Mouse (Mus musculus): ENCODE results near the gene Dip2c. TPM values are rescaled to one million over a fixed set of nuclear protein-coding genes. Genes with fewer than 3 reads are reported as not detected.

The Dip2c gene
- polyA plus RNA-seq, 1 experiment, result 1.2 TPM

GRCm38 (mm10) chr13:9648716-9649115, 372.4 kb downstream of the Dip2c start:
- WGBS, result 87% methylated on average over 13 of the region's 13 CpGs
- no peaks in the 10 kb centered on the region for H3K4me1 ChIP-seq (ENCODE audit: control insufficient read depth, insufficient read depth, low read length)
- H3K4me3 ChIP-seq (replicated peaks; ENCODE audit: control insufficient read depth, low read depth, low read length), result no peak overlapping the region
- TF ChIP-seq CTCF (IDR thresholded peaks at IDR 0.05; ENCODE audit: control insufficient read depth, insufficient read depth, low read length) (no peak), POLR2A (IDR thresholded peaks at IDR 0.05; ENCODE audit: borderline replicate concordance, control insufficient read depth, low read depth, low read length) (no peak)
- H3K27ac ChIP-seq (ENCODE audit: control insufficient read depth, insufficient read depth, low read depth, low read length, poor library complexity), result no peak overlapping the region

GRCm38 (mm10) chr13:9649894-9650293, 373.6 kb downstream of the Dip2c start:
- 85% methylated on average over 1 of the region's 1 CpGs for WGBS
- H3K27ac ChIP-seq (ENCODE audit: control insufficient read depth, insufficient read depth, low read depth, low read length, poor library complexity), result no peak overlapping the region
- no peak for TF ChIP-seq POLR2A (IDR thresholded peaks at IDR 0.05; ENCODE audit: borderline replicate concordance, control insufficient read depth, low read depth, low read length)
- TF ChIP-seq CTCF (IDR thresholded peaks at IDR 0.05; ENCODE audit: control insufficient read depth, insufficient read depth, low read length), result no peak
- no peak overlapping the region for H3K4me3 ChIP-seq (replicated peaks; ENCODE audit: control insufficient read depth, low read depth, low read length)
- no peaks in the 10 kb centered on the region for H3K4me1 ChIP-seq (ENCODE audit: control insufficient read depth, insufficient read depth, low read length)

GRCm38 (mm10) chr13:9650580-9650979, 374.3 kb downstream of the Dip2c start:
- no peak overlapping the region for H3K4me3 ChIP-seq (replicated peaks; ENCODE audit: control insufficient read depth, low read depth, low read length)
- no peaks in the 10 kb centered on the region for H3K4me1 ChIP-seq (ENCODE audit: control insufficient read depth, insufficient read depth, low read length)
- no peak overlapping the region for H3K27ac ChIP-seq (ENCODE audit: control insufficient read depth, insufficient read depth, low read depth, low read length, poor library complexity)
- TF ChIP-seq CTCF (IDR thresholded peaks at IDR 0.05; ENCODE audit: control insufficient read depth, insufficient read depth, low read length), result no peak
- TF ChIP-seq POLR2A (IDR thresholded peaks at IDR 0.05; ENCODE audit: borderline replicate concordance, control insufficient read depth, low read depth, low read length), result no peak

GRCm38 (mm10) chr13:9653018-9653417, 376.7 kb downstream of the Dip2c start:
- Histone ChIP-seq H3K4me3 (replicated peaks; ENCODE audit: control insufficient read depth, low read depth, low read length) (no peak overlapping the region), H3K27ac (ENCODE audit: control insufficient read depth, insufficient read depth, low read depth, low read length, poor library complexity) (no peak overlapping the region), H3K4me1 (ENCODE audit: control insufficient read depth, insufficient read depth, low read length) (no peaks in the 10 kb centered on the region)
- 68% methylated on average over 3 of the region's 3 CpGs for WGBS
- TF ChIP-seq POLR2A (IDR thresholded peaks at IDR 0.05; ENCODE audit: borderline replicate concordance, control insufficient read depth, low read depth, low read length), result no peak
- TF ChIP-seq CTCF (IDR thresholded peaks at IDR 0.05; ENCODE audit: control insufficient read depth, insufficient read depth, low read length), result no peak

GRCm38 (mm10) chr13:9656613-9657012, 380.3 kb downstream of the Dip2c start:
- TF ChIP-seq CTCF (IDR thresholded peaks at IDR 0.05; ENCODE audit: control insufficient read depth, insufficient read depth, low read length), result no peak
- TF ChIP-seq POLR2A (IDR thresholded peaks at IDR 0.05; ENCODE audit: borderline replicate concordance, control insufficient read depth, low read depth, low read length), result no peak
- H3K4me3 ChIP-seq (replicated peaks; ENCODE audit: control insufficient read depth, low read depth, low read length), result no peak overlapping the region
- H3K27ac ChIP-seq (ENCODE audit: control insufficient read depth, insufficient read depth, low read depth, low read length, poor library complexity), result no peak overlapping the region
- 85% methylated on average over 6 of the region's 6 CpGs for WGBS
- no peaks in the 10 kb centered on the region for H3K4me1 ChIP-seq (ENCODE audit: control insufficient read depth, insufficient read depth, low read length)

- 79% methylated on average over 1 of the region's 1 CpGs for WGBS
- no peak overlapping the region for H3K27ac ChIP-seq (ENCODE audit: control insufficient read depth, insufficient read depth, low read depth, low read length, poor library complexity)
- no peaks in the 10 kb centered on the region for H3K4me1 ChIP-seq (ENCODE audit: control insufficient read depth, insufficient read depth, low read length)
- H3K4me3 ChIP-seq (replicated peaks; ENCODE audit: control insufficient read depth, low read depth, low read length), result no peak overlapping the region
- no peak for TF ChIP-seq POLR2A (IDR thresholded peaks at IDR 0.05; ENCODE audit: borderline replicate concordance, control insufficient read depth, low read depth, low read length)
- no peak for TF ChIP-seq CTCF (IDR thresholded peaks at IDR 0.05; ENCODE audit: control insufficient read depth, insufficient read depth, low read length)
Observed at GRCm38 (mm10) chr13:9660711-9661110, 384.4 kb downstream of the Dip2c start.

GRCm38 (mm10) chr13:9663593-9663992, 387.3 kb downstream of the Dip2c start:
- H3K27ac ChIP-seq (ENCODE audit: control insufficient read depth, insufficient read depth, low read depth, low read length, poor library complexity), result no peak overlapping the region
- H3K4me1 ChIP-seq (ENCODE audit: control insufficient read depth, insufficient read depth, low read length), result no peaks in the 10 kb centered on the region
- WGBS, result 73% methylated on average over 1 of the region's 1 CpGs
- TF ChIP-seq POLR2A (IDR thresholded peaks at IDR 0.05; ENCODE audit: borderline replicate concordance, control insufficient read depth, low read depth, low read length) (no peak), CTCF (IDR thresholded peaks at IDR 0.05; ENCODE audit: control insufficient read depth, insufficient read depth, low read length) (no peak)
- H3K4me3 ChIP-seq (replicated peaks; ENCODE audit: control insufficient read depth, low read depth, low read length), result no peak overlapping the region

- Histone ChIP-seq H3K4me1 (ENCODE audit: control insufficient read depth, insufficient read depth, low read length) (no peaks in the 10 kb centered on the region), H3K27ac (ENCODE audit: control insufficient read depth, insufficient read depth, low read depth, low read length, poor library complexity) (no peak overlapping the region), H3K4me3 (replicated peaks; ENCODE audit: control insufficient read depth, low read depth, low read length) (no peak overlapping the region)
- WGBS, result 73% methylated on average over 7 of the region's 7 CpGs
- no peak for TF ChIP-seq POLR2A (IDR thresholded peaks at IDR 0.05; ENCODE audit: borderline replicate concordance, control insufficient read depth, low read depth, low read length)
- TF ChIP-seq CTCF (IDR thresholded peaks at IDR 0.05; ENCODE audit: control insufficient read depth, insufficient read depth, low read length), result no peak
Observed at GRCm38 (mm10) chr13:9667954-9668496, 391.7 kb downstream of the Dip2c start.

- TF ChIP-seq POLR2A (IDR thresholded peaks at IDR 0.05; ENCODE audit: borderline replicate concordance, control insufficient read depth, low read depth, low read length) (no peak), CTCF (IDR thresholded peaks at IDR 0.05; ENCODE audit: control insufficient read depth, insufficient read depth, low read length) (no peak)
- no peak overlapping the region for H3K4me3 ChIP-seq (replicated peaks; ENCODE audit: control insufficient read depth, low read depth, low read length)
- no peak overlapping the region for H3K27ac ChIP-seq (ENCODE audit: control insufficient read depth, insufficient read depth, low read depth, low read length, poor library complexity)
- WGBS, result 81% methylated on average over 5 of the region's 5 CpGs
- no peaks in the 10 kb centered on the region for H3K4me1 ChIP-seq (ENCODE audit: control insufficient read depth, insufficient read depth, low read length)
Observed at GRCm38 (mm10) chr13:9669246-9669645, 392.9 kb downstream of the Dip2c start.
